Mouse (Mus musculus) naive thymus-derived CD4-positive, alpha-beta T cell, adult 5 months (primary cell): Measurements from ENCODE around the gene Olfr1423. TPM values are rescaled to one million over a fixed set of nuclear protein-coding genes. Genes with fewer than 3 reads are reported as not detected.

Experiments
- polyA plus RNA-seq: library from polyadenylated mRNA; unstranded; fragments of 100-300 nt; shearing (Covaris generic); gene quantifications from one replicate; pipeline ENCODE4 v1.2.1, GENCODE M21; 2017

Gene Olfr1423
- polyA plus RNA-seq, result not detected

GRCm38 (mm10) chr19:12041217-12041616, at the start of gene Olfr1423:
Olfr1423 (minus strand) TSS chr19:12041317.

GRCm38 (mm10) chr19:12077631-12078030, 36.5 kb upstream of the Olfr1423 start, which contains the start of gene Olfr1425:
Olfr1425 (minus strand) TSS chr19:12077731.

DNA sequence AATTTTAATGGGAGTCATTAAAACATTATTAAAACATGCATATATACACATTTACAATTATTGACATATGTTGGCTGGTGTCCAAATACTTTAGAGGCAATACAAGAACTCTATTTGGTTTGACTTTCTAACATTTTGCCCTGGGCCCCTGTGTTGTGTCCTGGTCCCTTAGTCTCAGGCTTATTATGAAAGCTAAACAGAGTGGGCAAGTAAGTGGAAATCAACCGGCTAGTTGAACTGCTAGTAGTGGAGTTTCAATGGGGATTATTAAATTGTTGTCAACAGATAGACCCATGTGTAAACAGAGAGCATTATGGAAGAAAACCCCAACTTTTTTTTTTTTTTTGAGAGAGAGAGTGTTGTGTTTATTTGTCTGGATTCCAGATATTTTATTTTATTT, 21.5 kb upstream of the Olfr1423 start, which contains the start of gene Olfr1424:
Olfr1424 (minus strand) TSS at position 101 of the 400 bp plus-strand sequence.

Other genes with a start within 250 kb of the Olfr1423 start
- 1.7 TPM for gene Stx3, start 221.9 kb downstream of the Olfr1423 start, polyA plus RNA-seq
- not detected for gene Olfr1417, start 202.1 kb downstream of the Olfr1423 start, polyA plus RNA-seq
- gene Olfr1418, start 180.3 kb downstream of the Olfr1423 start, polyA plus RNA-seq, result not detected
- gene Olfr1419, start 166.2 kb downstream of the Olfr1423 start, polyA plus RNA-seq, result not detected
- not detected for gene Olfr1420, start 154.8 kb downstream of the Olfr1423 start, polyA plus RNA-seq
- 32.6 TPM for gene Patl1, start 128.9 kb downstream of the Olfr1423 start, polyA plus RNA-seq
- 57.5 TPM for gene Osbp, start 75.4 kb downstream of the Olfr1423 start, polyA plus RNA-seq
- gene Olfr1424, start 21.4 kb upstream of the Olfr1423 start, polyA plus RNA-seq, result not detected
- gene Olfr1425, start 36.4 kb upstream of the Olfr1423 start, polyA plus RNA-seq, result not detected
- gene Olfr1426, start 50.7 kb upstream of the Olfr1423 start, polyA plus RNA-seq, result not detected
- gene Olfr1427, start 62.0 kb upstream of the Olfr1423 start, polyA plus RNA-seq, result not detected
- not detected for gene Olfr1428, start 74.6 kb upstream of the Olfr1423 start, polyA plus RNA-seq
- gene Olfr76, start 81.9 kb upstream of the Olfr1423 start, polyA plus RNA-seq, result not detected
- gene Olfr1555-ps1, start 128.8 kb upstream of the Olfr1423 start, polyA plus RNA-seq, result 0.11 TPM
- gene Olfr1431, start 159.3 kb upstream of the Olfr1423 start, polyA plus RNA-seq, result not detected
- not detected for gene Olfr1432, start 191.3 kb upstream of the Olfr1423 start, polyA plus RNA-seq
- not detected for gene Olfr262, start 200.3 kb upstream of the Olfr1423 start, polyA plus RNA-seq
- 0.10 TPM for gene Olfr235, start 219.7 kb upstream of the Olfr1423 start, polyA plus RNA-seq
- not detected for gene Olfr1434, start 238.5 kb upstream of the Olfr1423 start, polyA plus RNA-seq